Mouse (Mus musculus) thymus, postnatal 36 days (tissue): ENCODE measurements around the gene Kdm5a.

Experiments used
- DNase-seq, 2 experiments: peaks; one replicate each; pipeline ENCODE4 v3.0.0; 2022; ENCODE audit warnings: mixed read lengths in 2 of 2

Kdm5a gene

GRCm38 (mm10) chr6:120363688-120364522, at the start of gene Kdm5a, which contains the start of gene Ccdc77:
Kdm5a (plus strand) TSS chr6:120364124.
Ccdc77 (minus strand) TSS chr6:120364374.
- peak; percentile 92 to 93 for DNase-seq

GRCm38 (mm10) chr6:120318303-120318940, 45.5 kb upstream of the Kdm5a start:
- no peak for DNase-seq

GRCm38 (mm10) chr6:120319129-120319528, 44.8 kb upstream of the Kdm5a start:
- DNase-seq, result no peak

GRCm38 (mm10) chr6:120320369-120320768, 43.6 kb upstream of the Kdm5a start:
- no peak for DNase-seq

- peak; percentile 26 to 36 for DNase-seq
Measured at GRCm38 (mm10) chr6:120324295-120324927, 39.5 kb upstream of the Kdm5a start.

- no peak for DNase-seq
Measured at GRCm38 (mm10) chr6:120332351-120332750, 31.6 kb upstream of the Kdm5a start.

GRCm38 (mm10) chr6:120343992-120344391, 19.9 kb upstream of the Kdm5a start:
- DNase-seq, result no peak

- no peak for DNase-seq
Measured at GRCm38 (mm10) chr6:120349018-120349417, 14.9 kb upstream of the Kdm5a start.

- no peak for DNase-seq
Measured at GRCm38 (mm10) chr6:120356478-120356877, 7.4 kb upstream of the Kdm5a start.

GRCm38 (mm10) chr6:120356951-120357945, 6.7 kb upstream of the Kdm5a start:
- DNase-seq, result peak; percentile 74 to 84

GRCm38 (mm10) chr6:120362124-120362523, 1.8 kb upstream of the Kdm5a start:
- DNase-seq, result no peak

GRCm38 (mm10) chr6:120362774-120363687, 893 bp upstream of the Kdm5a start:
- DNase-seq, result no peak

GRCm38 (mm10) chr6:120364523-120364905, 590 bp downstream of the Kdm5a start:
- DNase-seq, result no peak

GRCm38 (mm10) chr6:120365051-120365450, 1.1 kb downstream of the Kdm5a start:
- DNase-seq, result peak; percentile 7 to 13

- no peak for DNase-seq
Measured at GRCm38 (mm10) chr6:120376736-120377135, 12.8 kb downstream of the Kdm5a start.

- no peak for DNase-seq
Measured at GRCm38 (mm10) chr6:120390054-120390453, 26.1 kb downstream of the Kdm5a start.

GRCm38 (mm10) chr6:120392811-120393210, 28.9 kb downstream of the Kdm5a start:
- DNase-seq, result no peak

GRCm38 (mm10) chr6:120395622-120396345, 31.9 kb downstream of the Kdm5a start:
- DNase-seq, result no peak

GRCm38 (mm10) chr6:120403936-120404335, 40.0 kb downstream of the Kdm5a start:
- DNase-seq, result no peak

GRCm38 (mm10) chr6:120438161-120438560, 74.2 kb downstream of the Kdm5a start:
- no peak for DNase-seq
